Mouse (Mus musculus): Measurements from ENCODE around the gene Fhad1.

DNA sequence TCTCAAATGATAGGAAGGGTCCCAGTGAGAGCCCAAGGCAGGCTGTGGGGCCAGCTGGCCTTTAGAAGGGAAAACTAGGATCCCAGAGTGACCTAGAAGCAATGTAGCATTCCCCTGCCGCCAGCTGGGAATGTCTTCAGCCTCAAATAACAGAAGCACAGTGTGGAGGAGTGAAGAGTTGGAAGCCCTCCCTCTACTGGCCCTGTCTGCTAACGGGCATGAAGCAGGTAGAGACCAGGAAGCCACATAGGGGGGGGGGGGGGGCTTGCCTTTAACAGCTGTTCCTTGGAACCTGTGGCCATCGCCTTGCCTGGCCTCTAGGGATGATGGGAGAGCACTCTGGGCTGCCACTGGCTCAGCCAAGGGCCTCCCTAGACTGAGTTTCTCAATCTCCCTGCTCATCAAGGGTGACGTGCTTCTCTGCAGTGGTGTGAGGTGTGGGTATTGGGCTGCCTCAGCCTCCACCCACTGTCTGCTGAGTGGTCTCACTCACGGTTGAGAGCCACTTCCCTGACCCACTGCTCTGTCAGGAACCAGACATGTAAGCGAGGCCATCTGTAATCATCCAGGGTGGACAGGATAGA is 128.4 kb downstream of the Fhad1 start:
- TF ChIP-seq POLR2A (IDR thresholded peaks at IDR 0.05; ENCODE audit: low read depth, low read length) (no peak), CTCF (conservative IDR thresholded peaks at IDR 0.05; ENCODE audit: insufficient read depth, insufficient read length, low read depth, low read length) (no peak)

Data from kidney, adult 2 months (tissue).